Mouse (Mus musculus): Measurements from ENCODE around the gene B020031M17Rik.
"Not testable (repeated sequence)": the region's sequence is repeated elsewhere in the genome, so short reads cannot be mapped to it uniquely, and the experiment has no call there.

B020031M17Rik gene

GRCm38 (mm10) chr13:119950706-119951105, at the start of gene B020031M17Rik:
Gene B020031M17Rik (minus strand): TSS chr13:119950806.
- DNase-seq (ENCODE audit: low read depth), result not testable (repeated sequence)

DNA sequence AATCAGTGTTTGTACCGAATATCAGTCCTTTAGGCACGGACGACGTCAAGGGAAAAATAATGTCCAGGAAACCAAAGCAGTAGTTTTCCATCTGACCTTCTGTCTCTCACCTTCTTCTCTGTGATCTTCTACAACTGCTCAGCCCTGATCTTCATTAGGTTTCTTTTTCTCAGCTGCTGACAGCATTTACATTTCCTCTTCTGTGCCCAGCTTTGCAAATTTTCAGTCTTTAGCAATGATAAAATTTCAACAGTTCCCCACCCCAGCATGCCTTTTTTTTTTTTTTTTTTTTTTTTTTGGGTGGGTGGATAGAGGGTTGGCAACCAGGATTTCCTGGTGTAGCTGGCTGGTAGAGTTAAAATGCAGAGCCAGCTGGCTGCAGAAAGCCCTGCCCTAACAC, 48.6 kb upstream of the B020031M17Rik start:
- not testable (repeated sequence) for DNase-seq (ENCODE audit: low read depth)

GRCm38 (mm10) chr13:119998442-119999086, 48.0 kb upstream of the B020031M17Rik start:
- not testable (repeated sequence) for DNase-seq (ENCODE audit: low read depth)

- DNase-seq (ENCODE audit: low read depth), result not testable (repeated sequence)
Observed at GRCm38 (mm10) chr13:119991917-119992496, 41.4 kb upstream of the B020031M17Rik start.

GRCm38 (mm10) chr13:119991264-119991663, 40.7 kb upstream of the B020031M17Rik start:
- DNase-seq (ENCODE audit: low read depth), result not testable (repeated sequence)

- not testable (repeated sequence) for DNase-seq (ENCODE audit: low read depth)
Observed at GRCm38 (mm10) chr13:119969163-119969562, 18.6 kb upstream of the B020031M17Rik start.

DNA sequence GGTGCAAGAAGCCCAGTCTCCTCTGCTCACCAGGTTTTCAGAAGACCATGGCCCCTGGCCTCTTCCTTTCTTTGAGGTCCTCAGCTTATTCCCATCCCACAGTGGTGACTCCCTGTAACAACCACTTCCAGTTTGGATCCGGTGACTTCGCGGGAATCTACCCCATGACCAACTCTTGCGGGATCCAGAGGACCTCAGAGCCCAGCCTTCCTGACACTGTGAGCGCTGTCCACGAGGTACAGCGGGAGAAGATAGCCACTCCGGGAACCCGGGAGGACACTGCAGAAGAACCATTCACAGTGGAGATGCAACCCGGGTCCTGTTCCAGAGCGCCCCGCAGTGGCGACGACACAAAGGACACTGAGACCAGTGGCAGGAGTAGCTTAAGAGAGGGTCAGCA, 17.6 kb upstream of the B020031M17Rik start:
- DNase-seq (ENCODE audit: low read depth), result not testable (repeated sequence)

DNA sequence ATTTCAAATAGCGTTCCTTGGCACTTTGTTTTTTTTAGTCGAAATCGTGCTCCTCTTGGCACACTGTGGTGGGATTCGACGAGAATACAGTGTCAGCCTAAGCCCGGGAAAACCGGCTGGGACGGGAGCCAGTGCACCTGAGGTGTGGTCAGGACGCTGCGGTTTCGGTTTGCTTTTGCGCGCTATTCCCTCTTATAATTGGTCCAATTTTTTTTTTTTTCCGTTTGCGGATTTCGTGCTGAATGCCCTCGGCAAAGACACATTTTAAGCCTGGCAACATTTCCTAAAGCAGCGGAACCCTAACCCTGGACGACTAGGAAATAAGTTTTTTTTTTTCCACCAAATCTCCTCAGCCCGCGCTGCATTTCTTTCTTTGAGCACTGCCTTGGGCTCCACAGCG, 15.4 kb upstream of the B020031M17Rik start:
- peak; percentile 5 for DNase-seq (ENCODE audit: low read depth)

- DNase-seq (ENCODE audit: low read depth), result not testable (repeated sequence)
Observed at GRCm38 (mm10) chr13:119965302-119965952, 14.8 kb upstream of the B020031M17Rik start.

DNA sequence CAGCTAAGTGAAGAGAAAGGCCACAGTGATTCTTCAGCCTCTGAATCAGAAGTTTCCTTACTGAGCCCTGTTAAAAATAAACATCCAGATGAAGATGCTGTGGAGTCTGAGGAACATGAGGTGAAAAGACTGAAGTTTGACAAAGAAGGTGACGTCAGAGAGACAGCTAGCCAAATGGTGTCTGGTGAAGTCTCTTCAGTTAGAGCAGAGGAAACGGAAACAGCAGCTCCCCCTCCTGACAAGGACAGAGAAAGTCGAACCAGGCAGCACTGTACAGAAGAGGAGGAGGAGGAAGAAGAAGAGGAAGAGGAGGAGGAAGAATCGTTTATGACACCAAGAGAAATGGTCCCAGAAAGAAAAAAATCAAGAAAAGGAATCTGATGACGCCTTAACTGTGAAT, 12.2 kb upstream of the B020031M17Rik start:
- not testable (repeated sequence) for DNase-seq (ENCODE audit: low read depth)

GRCm38 (mm10) chr13:119955567-119955966, 5.0 kb upstream of the B020031M17Rik start:
- DNase-seq (ENCODE audit: low read depth), result not testable (repeated sequence)

GRCm38 (mm10) chr13:119955089-119955488, 4.5 kb upstream of the B020031M17Rik start:
- not testable (repeated sequence) for DNase-seq (ENCODE audit: low read depth)

DNA sequence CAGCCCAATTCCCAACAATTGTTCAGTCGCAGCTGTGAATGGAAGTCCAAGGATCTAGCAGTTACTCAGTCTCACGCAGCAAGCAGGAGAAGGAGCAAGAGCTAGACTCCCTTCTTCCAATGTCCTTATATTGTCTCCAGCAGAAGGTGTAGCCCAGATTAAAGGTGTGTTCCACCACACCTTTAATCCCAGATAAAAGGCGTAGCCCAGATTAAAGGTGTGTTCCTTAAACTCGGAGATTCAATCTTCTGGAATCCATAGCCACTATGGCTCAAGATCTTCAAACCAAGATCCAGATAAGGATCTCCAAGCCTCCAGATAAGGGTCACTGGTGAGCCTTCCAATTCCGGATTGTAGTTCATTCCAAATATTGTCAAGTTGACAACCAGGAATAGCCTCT, 21.4 kb downstream of the B020031M17Rik start, which contains the start of gene Gm21761:
Gm21761 (minus strand) TSS at position 101 of the 400 bp plus-strand sequence.
- DNase-seq (ENCODE audit: low read depth), result not testable (repeated sequence)

DNA sequence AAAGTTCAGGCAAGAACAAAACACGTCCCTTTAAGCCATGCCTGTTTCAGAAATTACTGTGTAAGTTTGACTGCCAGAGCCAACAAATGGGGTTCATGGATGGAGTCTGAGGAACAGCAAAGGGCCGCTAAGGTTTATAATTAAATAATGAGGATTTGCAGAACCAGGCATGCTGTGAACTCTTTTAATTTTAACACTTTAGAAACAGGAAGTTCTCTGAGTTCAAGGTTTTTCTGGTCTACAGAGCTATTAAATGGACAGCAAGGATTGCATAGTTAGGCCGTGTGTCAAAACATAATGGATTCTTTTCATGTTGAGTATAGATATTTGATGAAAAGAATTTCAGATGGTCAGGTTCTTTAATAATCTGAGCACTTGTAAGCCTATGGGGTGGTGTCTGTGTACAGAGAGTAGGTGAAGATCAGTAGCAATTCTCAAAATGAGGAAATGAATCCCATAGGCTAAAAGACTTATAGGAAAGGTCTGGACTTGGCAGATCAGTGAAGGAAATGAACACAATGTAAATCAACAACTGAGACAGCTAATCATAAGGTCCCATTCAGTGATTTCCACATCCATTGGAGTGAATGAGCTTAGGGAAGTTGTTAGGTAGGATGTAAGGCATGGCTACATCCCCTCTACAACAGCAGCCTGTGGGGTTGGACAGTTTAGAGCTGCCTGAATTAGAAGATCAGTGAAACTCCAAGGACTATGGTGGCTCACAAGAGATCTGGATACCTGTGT, 25.8 kb downstream of the B020031M17Rik start:
- DNase-seq (ENCODE audit: low read depth), result not testable (repeated sequence)

- DNase-seq (ENCODE audit: low read depth), result not testable (repeated sequence)
Observed at GRCm38 (mm10) chr13:119916966-119917722, 33.5 kb downstream of the B020031M17Rik start.

DNA sequence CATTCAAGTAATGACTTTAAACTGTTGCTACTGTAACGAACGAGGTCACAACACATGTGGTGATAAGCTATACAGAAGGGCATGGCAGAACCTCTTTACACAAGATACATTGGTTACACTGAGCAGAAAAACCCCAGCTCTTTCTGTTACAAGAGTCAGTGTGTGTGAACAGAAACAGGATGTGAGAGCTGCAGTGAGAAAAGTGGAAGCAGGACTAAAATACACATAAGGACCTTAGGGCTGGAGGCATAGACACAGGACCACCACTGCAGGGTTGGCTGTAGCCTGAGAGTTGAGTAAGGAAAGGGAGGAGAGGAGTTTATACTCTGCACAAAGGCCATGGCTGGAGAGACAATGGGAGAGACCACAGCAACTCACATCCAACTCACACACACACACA, 34.2 kb downstream of the B020031M17Rik start:
- DNase-seq (ENCODE audit: low read depth), result not testable (repeated sequence)

All from naive thymus-derived CD4-positive, alpha-beta T cell, adult 2 months (primary cell).